Mouse (Mus musculus): ENCODE measurements at regions not wholly inside any gene's neighbourhood (a gene's known extent, or its start where the extent isn't known, plus 50 kb on each side); places are given as distances from the start of the nearest gene placed in this dataset.

DNA sequence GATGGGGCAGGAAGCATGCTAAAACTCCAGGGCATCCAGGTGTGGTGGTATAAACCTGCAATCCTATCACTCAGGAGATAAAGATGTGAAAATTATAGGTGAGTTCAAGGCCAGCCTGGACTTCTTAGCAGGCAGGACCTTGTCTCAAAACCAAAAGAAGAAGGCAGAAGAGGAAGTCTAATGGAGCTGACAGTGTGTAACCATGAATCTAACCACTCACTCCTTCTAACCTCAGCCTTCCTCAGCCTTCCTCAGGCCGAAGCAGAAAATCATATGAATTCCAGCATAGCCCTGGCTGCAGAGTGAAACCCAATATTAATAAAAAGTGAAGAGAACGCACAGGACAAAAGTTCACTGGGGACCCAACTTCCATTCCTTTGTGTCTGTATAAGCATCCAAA, 128.2 kb upstream of the Jarid2 start:
- DNase-seq (ENCODE audit: low read depth, low spot score): no peak

GRCm38 (mm10) chr13:44602658-44603057, 126.6 kb upstream of the Jarid2 start:
- no peak for DNase-seq (ENCODE audit: low read depth, low spot score)

GRCm38 (mm10) chr13:44607316-44608285, 121.7 kb upstream of the Jarid2 start:
- DNase-seq (ENCODE audit: low read depth, low spot score): no peak

DNA sequence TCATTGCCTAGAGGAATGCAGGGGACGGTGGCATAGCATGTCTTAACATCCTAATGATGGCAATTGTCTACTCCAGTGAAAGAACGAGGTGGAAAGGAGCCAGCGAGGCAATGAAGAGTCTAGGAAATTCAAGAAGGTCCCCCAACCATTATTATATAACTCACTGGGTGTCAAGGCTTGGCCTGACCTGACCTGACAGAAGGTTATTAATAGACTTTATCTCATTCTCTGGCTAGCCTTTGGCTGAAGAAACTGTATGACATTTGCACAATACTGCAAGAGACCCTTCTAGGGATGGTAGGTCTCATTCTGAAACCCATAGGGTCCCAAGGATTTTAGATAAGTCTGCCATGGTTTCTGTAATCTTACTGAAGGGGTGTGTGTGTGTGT, 121.0 kb upstream of the Jarid2 start:
- DNase-seq (ENCODE audit: low read depth, low spot score): no peak

- peak; percentile 52 for DNase-seq (ENCODE audit: low read depth, low spot score)
Measured at GRCm38 (mm10) chr13:44608681-44609335, 120.5 kb upstream of the Jarid2 start.

GRCm38 (mm10) chr13:44609606-44610005, 119.7 kb upstream of the Jarid2 start:
- no peak for DNase-seq (ENCODE audit: low read depth, low spot score)

GRCm38 (mm10) chr13:44615696-44616095, 113.6 kb upstream of the Jarid2 start:
- no peak for DNase-seq (ENCODE audit: low read depth, low spot score)

GRCm38 (mm10) chr13:44618368-44618767, 110.9 kb upstream of the Jarid2 start:
- DNase-seq (ENCODE audit: low read depth, low spot score): no peak

GRCm38 (mm10) chr13:44622661-44623355, 106.5 kb upstream of the Jarid2 start:
- DNase-seq (ENCODE audit: low read depth, low spot score): no peak

- DNase-seq (ENCODE audit: low read depth, low spot score): no peak
Measured at GRCm38 (mm10) chr13:44624716-44625115, 104.6 kb upstream of the Jarid2 start.

DNA sequence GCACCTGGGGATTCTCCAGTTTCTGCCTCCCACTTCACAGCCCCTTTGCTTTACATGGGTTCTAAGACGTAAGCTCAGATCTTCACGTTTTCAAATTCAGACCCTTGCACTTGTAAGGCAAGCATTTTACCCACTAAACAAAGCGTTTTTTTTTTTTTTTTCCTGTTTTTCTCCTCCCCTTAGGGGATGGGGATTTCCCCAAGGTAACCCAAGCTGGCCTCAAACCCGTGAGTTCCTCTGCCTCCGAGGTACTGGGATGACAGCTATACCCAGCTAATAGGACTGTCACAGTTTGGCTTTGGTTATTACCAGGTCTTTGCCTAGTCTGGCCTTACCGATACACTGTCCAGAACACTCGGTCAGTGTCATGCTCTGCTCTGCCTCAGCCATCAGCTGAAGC, 103.5 kb upstream of the Jarid2 start:
- no peak for DNase-seq (ENCODE audit: low read depth, low spot score)

- DNase-seq (ENCODE audit: low read depth, low spot score): no peak
Measured at GRCm38 (mm10) chr13:44626806-44627205, 102.5 kb upstream of the Jarid2 start.

DNA sequence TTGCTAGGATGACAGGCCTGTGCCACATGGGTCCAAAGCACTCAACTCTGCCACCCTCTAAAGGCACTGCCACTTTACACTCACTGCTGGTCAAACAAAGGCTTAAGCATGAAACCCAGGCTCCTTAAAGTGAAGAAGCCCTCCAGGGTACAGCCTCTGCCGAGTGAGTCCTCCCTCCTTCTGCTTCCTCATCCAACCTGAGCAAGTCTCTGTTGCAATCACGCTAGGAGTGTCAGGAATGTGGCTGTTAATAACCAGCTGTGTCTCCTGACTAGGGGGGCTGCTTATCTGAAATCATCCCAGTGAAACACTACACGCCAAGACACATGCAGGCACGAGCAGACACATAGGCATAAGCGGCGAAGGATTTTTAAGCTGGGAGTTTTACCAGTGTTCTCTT, 99.2 kb upstream of the Jarid2 start:
- no peak for DNase-seq (ENCODE audit: low read depth, low spot score)

DNA sequence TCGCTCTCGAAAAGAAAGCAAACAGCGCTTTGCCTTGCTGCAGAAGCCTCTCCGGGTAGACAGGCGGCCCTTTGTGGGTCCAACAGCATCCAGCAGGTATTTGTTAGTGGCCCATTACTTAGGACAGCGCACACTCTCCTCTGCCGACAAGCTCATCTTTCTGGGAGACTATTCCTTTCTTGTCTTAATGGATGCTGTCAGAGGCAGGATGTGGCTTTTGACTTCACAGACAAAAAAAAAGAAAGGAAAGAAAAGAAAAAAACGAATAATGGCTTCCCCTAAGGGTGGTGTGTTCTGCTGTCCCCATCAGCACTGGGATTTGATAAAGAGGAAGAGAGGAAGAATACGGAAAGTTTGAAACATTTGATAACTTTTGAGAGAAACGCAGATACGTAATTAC, 94.7 kb upstream of the Jarid2 start:
- no peak for DNase-seq (ENCODE audit: low read depth, low spot score)

GRCm38 (mm10) chr13:44635221-44636007, 93.9 kb upstream of the Jarid2 start:
- no peak for DNase-seq (ENCODE audit: low read depth, low spot score)

- no peak for DNase-seq (ENCODE audit: low read depth, low spot score)
Measured at GRCm38 (mm10) chr13:44636008-44636335, 93.3 kb upstream of the Jarid2 start.

DNA sequence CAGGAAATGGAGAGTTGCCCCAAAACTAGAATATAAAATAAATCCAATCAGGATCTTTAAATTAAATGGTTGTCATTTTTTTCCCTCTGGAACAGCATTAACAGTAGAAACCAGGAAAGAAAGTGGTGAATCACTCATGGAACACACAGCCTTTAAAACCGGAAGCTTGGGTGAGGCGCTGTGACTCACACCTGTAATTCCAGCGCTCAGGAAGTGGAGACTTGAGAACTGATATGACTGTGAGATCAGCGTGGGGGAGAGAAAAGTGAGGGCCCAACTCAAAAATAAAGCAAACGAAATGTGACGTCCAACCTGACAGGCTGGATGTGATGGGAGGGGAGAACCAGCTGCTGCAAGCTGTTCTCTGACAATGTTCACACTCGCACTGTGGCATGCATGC, 86.9 kb upstream of the Jarid2 start:
- peak; percentile 69 for DNase-seq (ENCODE audit: low read depth, low spot score)

DNA sequence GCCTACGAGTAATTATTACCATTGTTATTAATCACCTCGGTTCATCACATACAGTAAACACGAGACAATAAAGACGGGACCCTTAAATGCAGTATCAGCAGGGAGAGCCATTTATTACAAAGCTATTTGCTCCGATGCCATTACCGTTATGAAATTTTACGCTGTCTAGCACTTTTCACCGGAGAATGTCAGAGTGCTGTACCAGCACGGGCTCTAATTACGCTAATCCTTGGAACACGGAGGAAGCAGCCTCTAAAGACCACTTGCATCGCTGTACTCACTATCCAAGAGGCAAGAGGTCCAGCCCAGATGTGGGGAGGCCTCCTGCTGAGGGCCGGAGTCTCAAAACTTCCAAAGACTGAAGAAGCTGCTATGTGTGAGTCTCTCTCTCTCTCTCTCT, 79.2 kb upstream of the Jarid2 start:
- DNase-seq (ENCODE audit: low read depth, low spot score): no peak

- no peak for DNase-seq (ENCODE audit: low read depth, low spot score)
Measured at GRCm38 (mm10) chr13:44651259-44652238, 77.7 kb upstream of the Jarid2 start.

- peak; percentile 11 for DNase-seq (ENCODE audit: low read depth, low spot score)
Measured at GRCm38 (mm10) chr13:44657905-44658414, 71.3 kb upstream of the Jarid2 start.
